Mouse (Mus musculus): Measurements from ENCODE around the gene Ap1s1. TPM values are rescaled to one million over a fixed set of nuclear protein-coding genes. Genes with fewer than 3 reads are reported as not detected.

The Ap1s1 gene
- total and polyA plus RNA-seq, 2 experiments: 21.5 to 25.6 TPM

- Histone ChIP-seq H3K27me3 (ENCODE audit: control insufficient read depth, insufficient read depth, low read length) (peaks cover 22% of the 10 kb centered on the region), H3K36me3 (ENCODE audit: control insufficient read depth, insufficient read depth, low read length) (peaks cover under 1% of the 10 kb centered on the region; the same call in 1 of the 2 replicates), H3K4me1 (ENCODE audit: control insufficient read depth, insufficient read depth, low read length) (peaks cover 8% of the 10 kb centered on the region), H3K9ac (ENCODE audit: low read depth, low read length) (peak overlapping the region; percentile 42; the same call in 1 of the 2 replicates), H3K4me3 (ENCODE audit: insufficient read depth, low read depth, low read length) (peak overlapping the region; percentile 55), H3K79me2 (ENCODE audit: control insufficient read depth, insufficient read depth, low read length) (no peaks in the 10 kb centered on the region), H3K27ac (replicated peaks; ENCODE audit: insufficient read depth, low read depth, low read length) (no peak overlapping the region)
- TF ChIP-seq CTCF (IDR thresholded peaks at IDR 0.05; ENCODE audit: low read depth, low read length): no peak
- TF ChIP-seq POLR2A (IDR thresholded peaks at IDR 0.05; ENCODE audit: extremely low read depth, insufficient read depth, low read length): no peak
- peak; percentile 58 for DNase-seq (ENCODE audit: extremely low read depth, low read depth, low spot score)
- 1% methylated on average over 49 of the region's 49 CpGs for WGBS
Measured at GRCm38 (mm10) chr5:137032641-137033074, 13.3 kb downstream of the Ap1s1 start.

- WGBS: 2% methylated on average over 31 of the region's 33 CpGs
- TF ChIP-seq POLR2A (IDR thresholded peaks at IDR 0.05; ENCODE audit: extremely low read depth, insufficient read depth, low read length): no peak
- TF ChIP-seq CTCF (IDR thresholded peaks at IDR 0.05; ENCODE audit: low read depth, low read length): no peak
- no peak for DNase-seq (ENCODE audit: extremely low read depth, low read depth, low spot score)
- Histone ChIP-seq H3K4me1 (ENCODE audit: control insufficient read depth, insufficient read depth, low read length) (peaks cover 8% of the 10 kb centered on the region), H3K27ac (replicated peaks; ENCODE audit: insufficient read depth, low read depth, low read length) (no peak overlapping the region), H3K9ac (ENCODE audit: low read depth, low read length) (no peak overlapping the region; the same call in 1 of the 2 replicates), H3K4me3 (ENCODE audit: insufficient read depth, low read depth, low read length) (peak overlapping the region; percentile 45; the same call in 1 of the 2 replicates), H3K79me2 (ENCODE audit: control insufficient read depth, insufficient read depth, low read length) (no peaks in the 10 kb centered on the region), H3K27me3 (ENCODE audit: control insufficient read depth, insufficient read depth, low read length) (peaks cover 22% of the 10 kb centered on the region), H3K36me3 (ENCODE audit: control insufficient read depth, insufficient read depth, low read length) (no peaks in the 10 kb centered on the region)
Measured at GRCm38 (mm10) chr5:137032033-137032421, 13.9 kb downstream of the Ap1s1 start.

DNA sequence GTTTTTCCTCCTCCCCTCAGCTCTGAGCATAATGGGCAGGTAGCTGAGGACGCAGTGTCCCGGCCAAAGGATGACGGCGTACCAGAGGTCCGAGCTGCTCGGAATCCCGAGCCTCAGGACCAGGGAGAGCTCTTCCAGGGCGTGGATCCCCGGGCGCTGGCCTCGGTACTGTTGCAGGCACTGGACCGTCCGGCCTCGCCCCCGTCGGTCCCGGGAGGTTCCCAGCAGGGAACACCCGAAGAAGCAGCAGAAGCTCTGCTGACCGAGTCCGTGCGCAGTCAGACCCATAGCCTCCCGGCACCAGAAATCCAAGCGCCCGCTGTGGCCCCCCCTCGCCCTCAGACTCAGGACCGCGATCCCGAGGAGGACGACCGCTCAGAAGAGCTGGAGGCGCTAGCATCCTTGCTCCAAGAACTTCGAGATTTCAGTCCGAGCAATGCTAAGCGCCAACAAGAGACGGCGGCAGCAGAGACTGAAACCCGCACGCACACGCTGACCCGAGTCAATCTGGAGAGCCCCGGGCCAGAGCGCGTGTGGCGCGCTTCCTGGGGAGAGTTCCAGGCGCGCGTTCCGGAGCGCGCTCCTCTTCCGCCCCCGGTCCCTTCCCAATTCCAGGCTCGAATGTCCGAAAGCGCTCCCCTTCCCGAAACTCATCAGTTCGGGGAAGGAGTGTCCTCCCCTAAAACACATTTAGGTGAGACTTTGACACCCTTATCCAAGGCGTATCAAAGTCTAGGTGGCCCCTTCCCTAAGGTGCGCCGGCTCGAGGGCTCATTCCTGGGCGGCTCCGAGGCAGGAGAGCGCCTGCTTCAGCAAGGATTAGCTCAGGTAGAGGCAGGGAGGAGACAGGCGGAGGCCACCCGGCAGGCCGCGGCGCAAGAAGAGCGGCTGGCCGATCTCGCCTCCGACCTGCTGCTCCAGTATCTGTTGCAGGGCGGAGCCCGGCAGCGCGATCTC is 14.6 kb downstream of the Ap1s1 start:
- no peaks in the 10 kb centered on the region for H3K36me3 ChIP-seq (ENCODE audit: control insufficient read depth, insufficient read depth, low read length)
- H3K27ac ChIP-seq (replicated peaks; ENCODE audit: insufficient read depth, low read depth, low read length): no peak overlapping the region
- peaks cover 8% of the 10 kb centered on the region for H3K4me1 ChIP-seq (ENCODE audit: control insufficient read depth, insufficient read depth, low read length)
- 3% methylated on average over 78 of the region's 78 CpGs for WGBS
- peaks cover 23% of the 10 kb centered on the region for H3K27me3 ChIP-seq (ENCODE audit: control insufficient read depth, insufficient read depth, low read length)
- no peak for DNase-seq (ENCODE audit: extremely low read depth, low read depth, low spot score)
- H3K4me3 ChIP-seq (ENCODE audit: insufficient read depth, low read depth, low read length): peak overlapping the region; percentile 45; the same call in 1 of the 2 replicates
- no peak for TF ChIP-seq POLR2A (IDR thresholded peaks at IDR 0.05; ENCODE audit: extremely low read depth, insufficient read depth, low read length)
- no peak for TF ChIP-seq CTCF (IDR thresholded peaks at IDR 0.05; ENCODE audit: low read depth, low read length)
- no peaks in the 10 kb centered on the region for H3K79me2 ChIP-seq (ENCODE audit: control insufficient read depth, insufficient read depth, low read length)
- H3K9ac ChIP-seq (ENCODE audit: low read depth, low read length): no peak overlapping the region

DNA sequence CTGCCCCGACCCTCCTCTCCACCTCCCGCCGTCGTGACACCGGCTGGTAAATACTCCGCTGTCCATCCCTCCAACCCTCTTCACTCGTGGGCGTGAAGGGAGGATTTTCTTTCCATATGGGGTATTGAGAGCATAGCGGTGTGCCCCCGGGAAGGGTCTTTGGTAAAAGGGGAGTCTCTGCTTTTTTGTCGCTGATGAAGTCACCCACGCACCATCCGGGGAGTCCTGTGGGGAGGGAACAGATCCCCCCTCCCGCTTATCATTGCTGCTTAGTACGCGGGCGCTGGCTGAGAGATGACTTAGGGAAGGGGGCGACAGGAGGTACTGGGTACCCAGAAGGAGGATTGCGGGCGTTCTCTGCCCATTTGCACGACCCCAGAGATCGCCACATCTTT is 15.5 kb downstream of the Ap1s1 start:
- TF ChIP-seq POLR2A (IDR thresholded peaks at IDR 0.05; ENCODE audit: extremely low read depth, insufficient read depth, low read length): no peak
- TF ChIP-seq CTCF (IDR thresholded peaks at IDR 0.05; ENCODE audit: low read depth, low read length): no peak
- no peak for DNase-seq (ENCODE audit: extremely low read depth, low read depth, low spot score)
- Histone ChIP-seq H3K36me3 (ENCODE audit: control insufficient read depth, insufficient read depth, low read length) (no peaks in the 10 kb centered on the region), H3K4me3 (ENCODE audit: insufficient read depth, low read depth, low read length) (no peak overlapping the region), H3K27ac (replicated peaks; ENCODE audit: insufficient read depth, low read depth, low read length) (no peak overlapping the region), H3K4me1 (ENCODE audit: control insufficient read depth, insufficient read depth, low read length) (peaks cover 8% of the 10 kb centered on the region), H3K27me3 (ENCODE audit: control insufficient read depth, insufficient read depth, low read length) (peaks cover 24% of the 10 kb centered on the region), H3K79me2 (ENCODE audit: control insufficient read depth, insufficient read depth, low read length) (no peaks in the 10 kb centered on the region), H3K9ac (ENCODE audit: low read depth, low read length) (no peak overlapping the region)
- 20% methylated on average over 22 of the region's 22 CpGs for WGBS

DNA sequence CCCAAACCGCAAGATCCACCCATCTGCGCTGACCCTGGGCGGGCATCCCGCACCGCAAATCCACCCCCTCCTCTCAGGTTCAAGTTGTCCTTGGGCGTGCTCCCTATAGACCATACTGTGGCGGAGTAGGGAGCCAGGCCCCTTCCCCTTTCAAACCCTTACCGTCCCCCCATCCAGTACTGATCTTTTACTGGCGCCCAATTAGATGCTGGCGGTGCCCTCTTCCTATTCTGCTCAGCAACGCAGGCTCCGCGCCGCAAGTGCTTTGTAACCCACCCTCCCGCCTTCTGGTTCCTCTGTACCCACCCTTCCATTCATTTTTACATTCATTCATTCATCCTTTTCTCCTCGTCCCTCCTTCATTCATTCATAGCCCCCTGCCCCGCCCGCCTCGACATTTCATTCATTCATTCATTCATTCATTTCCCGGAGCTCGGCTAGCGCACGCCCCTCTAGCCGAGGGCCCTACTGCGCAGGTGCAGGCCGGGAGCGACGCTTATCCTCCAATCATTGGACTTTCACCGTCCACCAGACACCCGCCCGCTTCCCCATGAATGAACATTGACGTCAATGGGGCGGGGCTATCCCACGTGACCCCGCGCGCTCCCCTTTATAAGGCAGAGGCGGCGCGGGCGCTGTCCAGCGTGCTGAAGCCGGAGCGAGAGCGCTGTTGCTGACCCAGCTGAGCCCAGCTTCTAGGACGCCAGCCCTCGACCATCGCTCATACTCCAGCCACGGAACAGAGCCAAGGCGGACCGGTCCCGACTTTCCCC is 16.1 kb downstream of the Ap1s1 start:
- WGBS: under 1% methylated on average over 52 of the region's 52 CpGs
- peak; percentile 73 for DNase-seq (ENCODE audit: extremely low read depth, low read depth, low spot score)
- Histone ChIP-seq H3K4me3 (ENCODE audit: insufficient read depth, low read depth, low read length) (no peak overlapping the region), H3K27ac (replicated peaks; ENCODE audit: insufficient read depth, low read depth, low read length) (no peak overlapping the region), H3K79me2 (ENCODE audit: control insufficient read depth, insufficient read depth, low read length) (no peaks in the 10 kb centered on the region), H3K4me1 (ENCODE audit: control insufficient read depth, insufficient read depth, low read length) (peaks cover 8% of the 10 kb centered on the region), H3K27me3 (ENCODE audit: control insufficient read depth, insufficient read depth, low read length) (peaks cover 24% of the 10 kb centered on the region), H3K36me3 (ENCODE audit: control insufficient read depth, insufficient read depth, low read length) (no peaks in the 10 kb centered on the region), H3K9ac (ENCODE audit: low read depth, low read length) (no peak overlapping the region)
- TF ChIP-seq POLR2A (IDR thresholded peaks at IDR 0.05; ENCODE audit: extremely low read depth, insufficient read depth, low read length) (no peak), CTCF (IDR thresholded peaks at IDR 0.05; ENCODE audit: low read depth, low read length) (0 out of 2 replicates have a peak, but pooled peaks have one; percentile 4)

Data from liver, adult 2 months (tissue).